Mouse (Mus musculus) NIH3T3 (cell line): ENCODE results near the gene Msrb2.

Experiments
- DNase-seq: peaks from one replicate; pipeline ENCODE4 v3.0.0-alpha.2; 2012; ENCODE audit warnings: low read depth

Gene Msrb2

GRCm38 (mm10) chr2:19390411-19391143, 19.3 kb downstream of the Msrb2 start:
- DNase-seq = no peak

- DNase-seq = no peak
These were observed 20.4 kb downstream of the Msrb2 start for GRCm38 (mm10) chr2:19391649-19392048.

- DNase-seq = no peak
These were observed 21.6 kb downstream of the Msrb2 start for GRCm38 (mm10) chr2:19392793-19393192.

GRCm38 (mm10) chr2:19405409-19405808, 34.2 kb downstream of the Msrb2 start:
- no peak for DNase-seq

GRCm38 (mm10) chr2:19406531-19406930, 35.3 kb downstream of the Msrb2 start:
- peak; percentile 5 for DNase-seq

- peak; percentile 62 for DNase-seq
These were observed 43.2 kb downstream of the Msrb2 start for GRCm38 (mm10) chr2:19414222-19414965.

- peak; percentile 87 for DNase-seq
These were observed 43.9 kb downstream of the Msrb2 start for GRCm38 (mm10) chr2:19415063-19415521.

GRCm38 (mm10) chr2:19416066-19416465, 44.8 kb downstream of the Msrb2 start:
- no peak for DNase-seq

- no peak for DNase-seq
These were observed 48.6 kb downstream of the Msrb2 start for GRCm38 (mm10) chr2:19419686-19420345.

- no peak for DNase-seq
These were observed 51.0 kb downstream of the Msrb2 start for GRCm38 (mm10) chr2:19422226-19422625.

- no peak for DNase-seq
These were observed 51.8 kb downstream of the Msrb2 start for GRCm38 (mm10) chr2:19423086-19423485.

- peak; percentile 76 for DNase-seq
These were observed 57.8 kb downstream of the Msrb2 start for GRCm38 (mm10) chr2:19429031-19429430.

- no peak for DNase-seq
These were observed 58.8 kb downstream of the Msrb2 start for GRCm38 (mm10) chr2:19429691-19430690.

GRCm38 (mm10) chr2:19430746-19431145, 59.5 kb downstream of the Msrb2 start:
- DNase-seq = no peak

- DNase-seq = no peak
These were observed 59.9 kb downstream of the Msrb2 start for GRCm38 (mm10) chr2:19431186-19431585.

- no peak for DNase-seq
These were observed 60.5 kb downstream of the Msrb2 start for GRCm38 (mm10) chr2:19431614-19432323.

GRCm38 (mm10) chr2:19444346-19444745, 73.1 kb downstream of the Msrb2 start:
- DNase-seq = no peak
